Mouse (Mus musculus) lung, postnatal 4 days (tissue): ENCODE results near the gene Nde1.

Source experiments
- DNase-seq, 2 experiments: peaks; one replicate each; pipeline ENCODE4 v3.0.0; 2021

The Nde1 gene

DNA sequence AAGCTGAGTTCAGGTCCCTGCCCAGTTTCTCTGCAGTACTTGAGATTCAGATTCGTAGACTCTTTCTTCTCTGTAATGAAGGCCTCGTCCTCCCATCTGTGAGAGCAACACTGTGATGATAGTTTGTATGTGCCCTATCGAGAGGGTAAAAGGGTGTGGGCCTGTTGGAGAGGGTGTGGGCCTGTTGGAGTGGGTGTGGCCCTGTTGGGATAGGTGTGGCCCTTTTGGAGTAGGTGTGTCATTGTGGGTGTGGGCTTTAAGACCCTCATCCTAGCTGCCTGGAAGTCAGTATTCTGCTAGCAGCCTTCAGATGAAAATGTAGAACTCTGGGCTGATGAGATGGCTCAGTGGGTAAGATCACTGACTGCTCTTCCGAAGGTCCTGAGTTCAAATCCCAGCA, 3.4 kb downstream of the Nde1 start:
- no peak for DNase-seq

GRCm38 (mm10) chr16:14169706-14170105, 6.6 kb downstream of the Nde1 start:
- DNase-seq: no peak

- DNase-seq: no peak
Observed at GRCm38 (mm10) chr16:14178041-14178440, 15.0 kb downstream of the Nde1 start.

DNA sequence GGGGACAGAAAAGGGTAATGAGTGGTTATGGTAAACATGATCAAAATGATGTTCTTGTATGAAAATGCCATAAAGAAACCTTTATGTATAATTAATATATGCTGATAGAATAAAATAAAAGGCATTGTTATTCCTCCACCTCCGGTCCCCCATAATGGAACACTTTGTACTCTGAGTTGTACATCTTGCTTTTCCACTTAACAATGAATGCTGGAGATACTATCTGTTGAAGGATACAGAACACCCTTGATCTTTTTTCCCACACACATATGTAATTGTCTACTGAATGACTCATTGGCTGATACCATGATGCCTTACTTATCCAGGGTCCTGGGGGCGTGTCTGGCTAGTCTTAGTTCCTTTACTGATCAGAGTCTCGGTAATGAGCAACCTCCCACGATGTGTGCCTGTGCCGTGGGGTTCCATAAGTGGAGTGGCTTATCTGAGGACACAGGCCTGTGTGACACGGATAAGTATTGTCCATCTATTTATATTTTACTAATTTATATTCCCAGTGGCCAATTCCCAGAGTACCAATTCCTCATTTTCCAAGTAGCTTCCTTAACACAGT, 17.2 kb downstream of the Nde1 start:
- no peak for DNase-seq

DNA sequence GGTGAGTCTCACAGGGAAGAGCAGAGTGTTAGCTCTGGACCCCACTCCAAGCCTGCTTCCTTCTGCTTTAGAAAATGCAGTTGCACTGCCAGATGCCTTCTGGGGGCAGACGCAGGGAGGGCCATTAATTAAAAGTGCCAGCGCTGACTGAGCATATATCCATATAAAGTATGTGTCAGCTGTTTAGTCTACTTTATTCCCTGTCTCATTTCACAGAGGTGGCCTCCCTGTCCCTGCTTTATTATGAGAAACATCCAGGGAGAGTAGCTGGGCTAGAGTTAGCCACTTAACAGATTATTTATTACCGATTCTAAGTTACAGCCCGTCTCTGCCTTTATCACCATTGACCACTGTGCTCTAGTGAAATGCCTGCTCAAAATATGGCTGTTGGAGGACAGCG, 19.3 kb downstream of the Nde1 start:
- DNase-seq: no peak

DNA sequence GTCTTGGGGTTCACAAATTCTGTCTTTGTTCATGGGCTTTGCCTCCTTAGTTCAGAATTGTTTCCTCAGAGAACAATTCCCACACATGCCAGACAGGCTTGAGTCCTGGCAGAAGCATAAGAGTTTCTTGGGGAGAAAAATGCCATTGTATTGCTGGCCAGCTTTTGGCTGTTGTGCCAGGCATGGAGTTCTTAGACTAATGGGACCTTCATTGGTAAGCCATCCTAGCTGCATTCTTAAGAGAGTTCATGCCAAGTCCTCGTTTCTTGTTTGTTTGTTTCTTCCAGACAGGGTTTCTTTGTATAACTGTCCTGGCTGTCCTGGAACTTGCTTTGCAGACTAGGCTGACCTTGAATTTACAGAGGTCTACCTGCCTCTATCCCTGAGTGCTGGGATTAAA, 20.8 kb downstream of the Nde1 start:
- no peak for DNase-seq

DNA sequence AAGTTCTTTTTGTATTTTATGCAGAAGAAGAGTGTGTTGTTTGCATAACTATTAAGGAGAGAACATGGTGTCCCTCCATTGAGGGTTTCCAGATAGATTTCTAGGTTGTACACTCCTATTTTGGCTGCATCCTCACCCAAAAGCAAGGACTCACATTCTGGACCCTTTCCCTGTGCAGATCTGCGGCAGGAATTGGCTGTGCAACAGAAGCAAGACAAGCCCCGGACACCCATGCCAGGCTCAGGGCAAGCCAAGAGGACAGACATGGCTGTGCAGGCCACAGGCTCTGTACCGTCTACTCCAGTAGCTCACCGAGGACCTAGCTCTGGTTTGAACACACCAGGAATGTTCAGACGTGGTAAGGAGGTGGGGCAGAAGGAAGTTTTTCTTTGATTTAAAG, 22.4 kb downstream of the Nde1 start:
- no peak for DNase-seq

DNA sequence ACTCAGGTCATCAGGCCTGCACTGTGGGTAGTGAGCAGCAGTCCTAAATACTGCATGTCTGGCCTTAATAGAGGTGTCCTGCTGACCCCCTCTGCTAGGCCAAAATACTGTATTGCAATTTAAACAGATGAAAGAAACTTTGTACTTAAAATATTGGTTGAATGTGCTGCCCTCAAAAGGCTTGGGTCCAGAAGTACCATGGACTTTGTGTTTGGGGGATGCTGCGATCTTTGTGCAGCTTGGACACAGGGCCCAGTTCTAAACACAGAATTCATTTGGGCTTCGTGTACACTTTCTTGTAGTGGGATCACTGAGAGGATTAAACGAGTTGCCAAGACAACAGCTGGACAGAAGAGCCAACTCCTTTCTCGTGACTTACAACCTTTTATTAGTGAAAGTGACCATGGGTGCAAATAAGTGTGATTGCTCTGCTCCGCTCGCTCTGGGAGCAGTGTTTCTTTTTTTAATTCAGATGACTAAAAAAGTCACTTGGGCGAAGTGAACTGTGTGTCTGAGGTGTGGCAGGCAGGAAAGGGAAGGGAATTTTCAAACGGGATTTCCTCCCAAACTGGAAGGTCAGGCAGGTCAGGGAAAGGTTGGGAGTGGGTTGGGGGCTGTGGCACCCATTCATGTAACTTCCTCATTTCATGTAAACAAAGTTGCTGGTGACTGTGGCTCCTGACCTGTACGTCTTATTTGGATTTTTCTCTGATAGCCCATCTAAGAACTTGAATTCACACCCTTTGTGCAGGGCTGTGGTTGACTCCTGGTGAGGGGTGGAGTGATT, 31.3 kb downstream of the Nde1 start:
- peak; percentile 41 to 54 for DNase-seq

- peak in 1 of 2 experiments; percentile 62 for DNase-seq
Observed at GRCm38 (mm10) chr16:14195427-14195826, 32.4 kb downstream of the Nde1 start.

DNA sequence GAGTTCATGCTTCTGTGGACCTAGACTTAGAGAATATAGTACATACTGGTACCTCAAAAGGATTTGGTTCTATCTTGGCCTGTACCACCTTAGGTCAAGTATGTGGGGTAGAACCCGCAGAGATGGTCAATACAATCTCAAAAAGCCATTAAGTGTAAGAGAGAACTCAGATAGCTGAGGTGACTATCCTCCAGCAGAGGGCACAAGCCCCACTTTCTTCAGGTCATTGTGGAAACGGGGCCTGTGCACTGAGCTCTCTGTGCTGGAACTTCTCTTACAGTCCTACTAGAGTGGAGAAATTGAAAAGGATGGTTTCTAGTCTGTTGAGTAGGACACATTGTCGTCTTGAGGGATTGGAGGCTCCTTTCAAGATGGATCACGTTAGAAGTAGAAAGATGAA, 35.7 kb downstream of the Nde1 start:
- DNase-seq: no peak

- no peak for DNase-seq
Observed at GRCm38 (mm10) chr16:14215156-14215555, 52.1 kb downstream of the Nde1 start.

DNA sequence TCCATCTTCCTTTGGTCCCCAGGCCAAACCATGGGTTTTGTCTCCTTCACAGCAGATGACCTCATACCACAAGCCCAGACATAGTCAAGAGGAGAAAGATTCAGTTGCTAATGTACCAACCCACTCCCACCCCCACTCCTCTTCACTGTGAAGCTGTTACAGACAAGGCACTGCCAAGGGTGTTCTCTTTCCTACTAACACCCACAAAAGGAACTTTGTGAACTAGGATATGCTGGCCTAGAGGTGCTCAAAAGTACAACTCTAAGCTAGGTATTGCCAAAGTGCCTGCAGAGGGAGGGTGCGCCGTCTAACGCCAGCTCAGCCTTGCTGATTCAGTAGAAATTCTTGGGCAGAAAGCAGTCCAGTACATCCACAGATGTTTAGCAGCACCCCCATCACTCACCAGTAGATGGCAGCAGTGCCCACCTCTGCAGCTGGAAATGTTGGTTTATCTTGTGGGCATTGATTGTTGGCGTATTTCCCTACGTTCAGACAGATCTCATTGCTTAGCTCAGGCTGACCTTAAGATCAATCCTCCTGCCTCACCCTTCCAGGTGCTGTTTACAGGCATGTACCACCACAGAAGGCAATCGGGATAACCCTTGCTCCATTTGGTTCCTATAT, 74.1 kb downstream of the Nde1 start:
- DNase-seq: peak; percentile 81 to 82

GRCm38 (mm10) chr16:14242059-14242458, 79.0 kb downstream of the Nde1 start:
- no peak for DNase-seq
